Mouse (Mus musculus) testis, adult 2 months (tissue): Measurements from ENCODE around the gene Uevld.

Experiments used
- CTCF ChIP-seq: fragments of 200-500 bp; IDR thresholded peaks from 2 replicates; pipeline ENCODE4 v1.5.1; 2012; ENCODE audit warnings: low read depth, mild to moderate bottlenecking, inconsistent platforms, low read length, moderate library complexity; ENCODE audit not compliant: control insufficient read depth, insufficient read depth, insufficient replicate concordance
- POLR2A ChIP-seq: fragments of 200-500 bp; IDR thresholded peaks from 2 replicates; pipeline ENCODE4 v1.6.1; 2012; ENCODE audit warnings: low read depth, mild to moderate bottlenecking, inconsistent platforms, low read length, moderate library complexity; ENCODE audit not compliant: control insufficient read depth

GRCm38 (mm10) chr7:46964070-46964469 lies 5.7 kb upstream of the Uevld start:
- TF ChIP-seq CTCF (no peak), POLR2A (no peak)
